Mouse (Mus musculus): ENCODE results near the gene Snx10. TPM values are rescaled to one million over a fixed set of nuclear protein-coding genes. Genes with fewer than 3 reads are reported as not detected.

Snx10 gene
- total RNA-seq, 2 experiments from 2014 or later: 33.4 to 36.4 TPM

DNA sequence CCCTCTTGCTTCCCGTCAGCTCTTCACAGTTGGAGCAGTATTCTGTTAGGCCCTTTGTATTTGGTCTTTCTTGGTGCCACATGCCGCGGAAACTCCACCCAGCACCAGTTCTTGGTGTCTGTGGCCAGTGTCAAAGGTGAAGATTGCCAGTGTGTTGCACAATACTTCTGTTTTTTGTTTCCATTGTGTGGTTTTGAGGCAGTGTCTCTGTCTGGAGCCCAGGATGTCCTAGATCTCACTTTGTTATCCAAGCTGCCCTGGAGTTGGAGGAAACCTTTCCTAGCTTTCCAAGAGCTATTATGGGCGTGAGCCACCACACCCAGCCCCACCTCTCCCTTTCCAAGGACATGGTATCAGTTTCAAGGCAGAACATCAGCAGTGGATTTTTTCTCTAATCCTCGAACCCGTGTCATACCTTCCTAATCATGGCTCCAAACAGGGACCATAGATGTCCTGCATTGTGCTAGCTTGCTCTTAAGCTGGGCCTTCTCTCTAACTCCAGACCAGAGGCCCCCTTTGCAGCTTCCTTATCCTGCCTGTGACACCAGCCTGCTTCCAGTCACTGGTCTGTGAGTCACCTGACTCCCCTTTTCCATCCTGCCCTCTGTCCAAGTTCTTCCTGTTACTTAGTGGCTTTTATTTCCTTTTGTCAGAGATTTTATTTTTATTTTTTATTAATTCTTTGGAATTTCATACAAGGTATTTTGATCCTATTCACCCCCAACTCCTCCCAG lies 9.9 kb downstream of the Snx10 start:
- no peak for DNase-seq

DNA sequence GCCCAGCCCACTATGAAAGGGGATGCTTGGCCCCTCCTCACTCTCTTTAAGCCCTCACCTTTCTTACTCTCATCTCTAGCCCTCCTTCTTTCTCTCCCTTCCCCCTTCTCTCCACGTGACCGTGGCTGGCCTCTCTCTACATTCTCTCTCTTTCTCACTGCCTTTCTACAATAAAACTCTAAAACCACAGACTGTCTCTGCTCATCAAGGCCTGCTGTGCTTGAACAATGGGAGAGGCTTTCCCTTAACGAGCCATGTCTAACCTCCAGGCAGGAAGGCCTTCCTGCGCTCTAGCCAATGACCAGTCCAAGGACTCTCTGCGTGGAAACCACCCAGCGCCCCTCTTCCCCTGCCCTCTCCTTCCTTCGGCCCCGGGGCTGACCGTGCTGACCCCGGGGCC lies 11.9 kb downstream of the Snx10 start:
- DNase-seq: no peak

DNA sequence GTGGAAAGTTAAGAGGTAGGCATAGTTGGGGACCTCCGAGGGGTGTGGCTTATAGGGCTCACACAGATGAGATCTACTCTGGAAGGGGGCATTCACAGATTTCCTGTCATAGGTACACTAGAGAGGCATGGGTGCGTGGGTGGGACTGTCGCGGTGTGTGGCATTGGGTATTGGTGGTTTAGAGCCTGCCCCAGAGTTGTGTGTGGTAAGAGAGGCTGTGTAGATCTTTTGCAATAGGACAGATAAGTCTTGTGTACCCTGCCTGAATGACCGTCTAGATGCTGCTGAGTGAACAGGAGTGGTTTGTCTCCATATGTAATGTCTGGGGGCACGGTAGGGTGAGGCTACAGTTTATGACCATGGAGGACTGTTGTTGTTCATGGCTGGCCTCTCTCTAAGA lies 16.8 kb downstream of the Snx10 start:
- no peak for DNase-seq

DNA sequence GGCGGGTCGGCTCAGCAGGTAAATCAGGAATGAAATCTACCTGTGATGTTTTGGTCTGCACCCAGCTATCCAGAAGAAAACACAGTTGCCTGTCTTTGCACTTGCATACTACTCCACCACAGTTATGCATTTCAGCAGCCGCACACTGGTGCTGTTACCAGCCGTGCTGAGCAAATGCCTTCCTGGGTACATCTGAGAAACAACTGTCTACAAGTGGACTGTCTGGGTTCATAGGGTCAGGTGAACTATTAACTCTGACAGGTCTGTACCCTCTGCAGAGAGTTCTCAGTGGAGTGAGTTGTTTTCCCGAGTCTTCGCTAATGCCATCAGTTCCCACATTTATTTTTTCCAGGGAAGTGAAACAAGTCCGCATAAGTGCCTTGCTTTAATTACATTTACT lies 17.7 kb downstream of the Snx10 start:
- DNase-seq: no peak

DNA sequence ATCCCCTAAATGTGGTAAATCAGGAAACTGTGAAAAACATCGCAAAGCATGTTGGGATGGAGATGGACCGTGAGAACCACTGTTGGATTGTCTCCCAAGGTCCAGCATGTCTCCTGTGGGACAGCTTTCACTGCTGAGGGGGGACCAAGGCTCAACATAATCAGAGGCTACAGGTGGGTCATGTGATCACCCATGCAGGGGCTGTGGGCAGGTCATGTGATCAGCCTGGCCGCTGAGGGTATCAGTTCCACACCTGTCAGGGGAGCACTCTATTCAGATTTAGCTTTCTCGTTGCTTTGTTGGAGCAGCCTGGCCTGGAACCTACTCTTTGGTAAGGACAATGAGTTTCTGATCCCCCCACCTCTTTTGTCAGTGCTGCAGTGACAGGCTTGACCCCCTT lies 18.4 kb downstream of the Snx10 start:
- DNase-seq: no peak

DNA sequence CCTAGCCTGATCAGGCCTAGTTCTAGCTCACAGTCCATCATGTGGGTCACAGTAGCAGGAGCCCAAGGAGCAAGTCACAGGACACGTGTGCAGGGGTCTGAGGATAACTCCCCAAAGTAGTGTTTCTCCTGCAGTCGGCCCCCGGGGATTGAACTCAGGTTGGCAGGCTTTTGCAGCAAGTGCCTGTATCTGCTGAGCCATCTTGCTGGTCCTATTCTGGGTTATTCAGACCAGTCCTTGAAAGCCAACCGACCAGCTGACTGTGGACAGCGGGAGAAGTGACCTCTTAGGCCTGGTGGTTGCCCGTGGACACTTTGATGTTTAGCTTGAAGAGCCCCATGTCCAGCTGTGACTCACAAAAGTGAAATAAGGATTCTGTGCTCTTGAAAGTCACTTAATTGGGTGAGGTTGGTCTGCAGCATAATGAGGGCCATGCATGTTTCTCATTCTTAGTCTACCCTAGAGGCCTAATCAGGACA lies 20.0 kb downstream of the Snx10 start:
- no peak for DNase-seq

DNA sequence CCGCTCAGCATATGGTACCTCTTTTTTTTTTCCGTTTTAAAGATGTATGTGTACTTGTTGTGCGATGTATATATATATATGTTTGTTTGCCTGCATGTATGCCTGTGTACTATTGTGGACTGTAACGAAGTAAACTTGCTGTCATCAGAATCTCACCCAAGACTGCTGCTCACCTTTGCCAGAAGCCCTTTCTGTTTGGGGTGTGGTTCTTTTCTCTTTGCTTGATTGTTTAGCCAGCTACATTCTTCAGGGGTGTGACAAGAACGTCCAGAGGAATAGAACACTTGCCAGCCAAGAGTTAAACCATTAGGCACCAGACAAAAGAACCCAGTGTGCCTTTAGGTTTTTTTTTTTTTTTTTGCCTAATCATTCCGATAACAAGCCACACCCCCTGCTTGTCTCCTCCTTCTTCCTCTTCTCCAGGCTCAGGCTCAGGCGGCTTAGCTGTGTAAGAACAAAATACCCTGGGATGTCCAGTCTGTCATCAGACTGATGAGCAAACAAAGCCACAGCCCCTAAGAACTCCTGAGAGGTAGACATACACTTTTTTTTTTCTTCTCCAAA lies 20.5 kb downstream of the Snx10 start:
- peak in 1 of 2 experiments; percentile 42 for DNase-seq

DNA sequence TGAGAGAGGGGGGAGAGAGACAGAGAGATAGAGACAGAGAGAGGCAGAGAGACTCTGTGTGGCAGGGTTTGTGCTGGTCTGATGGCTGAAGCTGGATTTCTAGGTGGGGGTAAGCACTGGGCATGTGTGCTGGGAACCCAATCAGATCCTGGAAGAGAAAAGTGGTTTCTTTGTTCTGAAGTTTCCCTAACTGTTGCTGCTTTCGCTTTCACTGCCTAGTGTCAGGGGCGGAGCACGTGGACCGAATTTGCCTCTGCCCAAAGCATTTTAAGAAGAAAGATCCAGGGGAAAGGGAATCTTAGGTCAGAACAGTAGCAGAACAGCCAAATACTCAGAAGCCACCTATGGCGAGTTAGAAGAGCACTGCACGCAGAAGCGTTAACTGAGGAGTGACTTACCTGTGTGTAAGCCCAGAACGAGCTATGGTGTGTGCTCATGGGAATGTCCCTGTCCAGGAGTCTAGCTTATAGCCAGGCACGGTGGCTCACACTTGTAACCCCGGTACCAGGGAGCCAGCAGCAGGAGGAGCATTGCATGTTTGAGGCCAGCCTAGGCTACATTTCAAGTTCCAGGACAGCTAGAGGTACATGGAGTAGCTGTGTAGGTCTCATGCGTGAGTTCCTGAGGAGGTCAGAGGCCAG lies 21.6 kb downstream of the Snx10 start:
- peak; percentile 21 to 50 for DNase-seq

DNA sequence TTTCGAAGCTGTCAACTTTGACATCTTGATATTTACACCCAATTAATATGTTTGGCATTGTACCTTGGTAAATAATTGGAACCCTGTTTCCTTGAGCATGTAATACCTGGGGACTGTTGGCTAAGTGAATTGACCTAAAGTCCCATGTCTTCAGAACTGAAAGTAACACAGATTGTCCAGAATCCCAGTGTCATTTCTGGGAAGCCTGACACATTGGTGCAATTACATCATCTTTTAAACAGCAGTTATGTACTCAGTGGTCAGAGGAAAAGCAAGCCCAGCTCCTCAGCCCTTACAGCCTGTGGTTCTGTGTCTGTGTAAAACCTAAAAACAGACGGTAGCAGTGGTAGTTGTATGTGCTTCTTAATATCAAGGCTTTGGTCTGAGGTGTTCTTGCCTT lies 22.4 kb downstream of the Snx10 start:
- DNase-seq: no peak

DNA sequence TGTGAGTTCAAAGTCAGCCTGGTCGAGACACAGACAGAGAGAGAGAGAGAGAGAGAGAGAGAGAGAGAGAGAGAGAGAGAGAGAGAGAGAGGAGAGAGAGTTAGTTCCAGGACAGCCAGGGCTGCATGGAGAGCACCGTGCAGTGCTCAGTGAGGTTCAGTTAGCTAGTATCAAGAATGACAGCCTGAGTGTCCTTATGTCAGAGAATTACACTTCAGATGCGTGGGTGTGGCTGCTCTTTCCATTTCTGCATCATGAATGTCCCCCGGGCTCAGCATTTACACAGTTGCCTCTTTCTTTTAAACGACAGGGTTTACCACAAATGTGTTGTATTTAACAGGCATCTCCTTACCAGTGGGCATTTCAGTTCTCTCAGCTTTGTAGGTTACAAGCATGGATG lies 25.1 kb downstream of the Snx10 start:
- no peak for DNase-seq

DNA sequence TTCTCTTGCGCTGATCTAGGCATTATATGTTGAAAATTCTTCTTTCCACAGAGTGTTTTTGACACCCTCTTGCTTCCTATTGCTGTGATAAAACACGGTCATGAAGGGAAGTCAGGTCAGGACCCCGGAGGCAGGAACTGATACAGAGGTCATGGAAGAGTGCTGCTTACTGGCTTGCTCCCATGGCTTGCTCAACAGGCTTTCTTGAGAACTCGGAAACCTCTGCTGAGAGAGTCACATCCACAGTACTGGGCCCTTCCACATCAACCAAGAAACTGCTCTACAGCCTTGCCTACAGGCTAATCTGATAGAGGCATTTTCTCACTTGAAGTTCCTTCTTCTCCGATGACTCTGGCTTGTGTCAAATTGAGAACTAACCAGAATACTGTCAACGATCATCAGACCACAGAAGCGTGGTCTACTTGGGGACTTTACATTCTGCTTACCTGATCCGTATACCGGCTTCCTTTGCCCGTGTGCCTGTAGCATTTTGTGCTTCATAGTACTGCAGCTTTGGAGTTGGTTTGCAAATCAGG lies 27.6 kb downstream of the Snx10 start:
- DNase-seq: peak; percentile 8 to 27

DNA sequence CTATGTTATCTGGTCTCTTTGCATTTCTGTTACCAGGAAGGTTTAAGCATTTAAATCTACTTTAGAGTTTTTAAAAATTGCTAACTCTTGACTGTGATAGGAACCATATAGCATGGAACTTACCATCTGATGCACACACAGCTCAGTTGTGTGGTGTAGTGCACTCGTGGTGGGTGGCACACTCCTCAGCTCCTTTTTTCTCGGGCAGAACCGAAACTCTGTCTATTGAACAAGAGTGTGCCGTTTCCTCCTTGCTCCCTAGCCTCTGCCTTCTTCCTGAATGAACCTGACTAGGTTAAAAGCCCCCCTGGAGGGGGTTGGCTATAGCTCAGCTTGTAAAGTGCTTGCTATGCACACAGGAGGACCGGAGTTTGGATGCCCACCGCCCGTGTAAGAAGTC lies 32.9 kb downstream of the Snx10 start:
- no peak for DNase-seq

DNA sequence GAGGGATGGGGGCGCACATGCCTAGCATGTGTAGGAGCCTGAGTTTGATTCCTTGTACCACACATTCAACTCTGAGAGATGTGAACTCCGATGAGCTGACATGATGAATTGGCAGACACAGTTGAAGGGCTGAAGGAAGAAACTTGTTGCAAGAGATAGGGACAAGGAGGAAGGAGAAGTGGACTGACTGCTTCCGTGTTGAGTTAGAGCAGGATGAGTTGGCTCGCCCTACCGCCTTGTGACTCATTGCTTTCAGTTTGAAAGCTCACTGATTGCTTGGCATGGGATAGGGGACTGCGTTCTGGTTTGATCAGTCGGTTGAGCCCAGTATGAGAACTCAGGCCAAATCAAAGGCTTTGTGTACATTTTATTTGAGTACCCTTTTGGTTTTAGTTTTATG lies 34.6 kb downstream of the Snx10 start:
- DNase-seq: peak in 1 of 2 experiments; percentile 24

DNA sequence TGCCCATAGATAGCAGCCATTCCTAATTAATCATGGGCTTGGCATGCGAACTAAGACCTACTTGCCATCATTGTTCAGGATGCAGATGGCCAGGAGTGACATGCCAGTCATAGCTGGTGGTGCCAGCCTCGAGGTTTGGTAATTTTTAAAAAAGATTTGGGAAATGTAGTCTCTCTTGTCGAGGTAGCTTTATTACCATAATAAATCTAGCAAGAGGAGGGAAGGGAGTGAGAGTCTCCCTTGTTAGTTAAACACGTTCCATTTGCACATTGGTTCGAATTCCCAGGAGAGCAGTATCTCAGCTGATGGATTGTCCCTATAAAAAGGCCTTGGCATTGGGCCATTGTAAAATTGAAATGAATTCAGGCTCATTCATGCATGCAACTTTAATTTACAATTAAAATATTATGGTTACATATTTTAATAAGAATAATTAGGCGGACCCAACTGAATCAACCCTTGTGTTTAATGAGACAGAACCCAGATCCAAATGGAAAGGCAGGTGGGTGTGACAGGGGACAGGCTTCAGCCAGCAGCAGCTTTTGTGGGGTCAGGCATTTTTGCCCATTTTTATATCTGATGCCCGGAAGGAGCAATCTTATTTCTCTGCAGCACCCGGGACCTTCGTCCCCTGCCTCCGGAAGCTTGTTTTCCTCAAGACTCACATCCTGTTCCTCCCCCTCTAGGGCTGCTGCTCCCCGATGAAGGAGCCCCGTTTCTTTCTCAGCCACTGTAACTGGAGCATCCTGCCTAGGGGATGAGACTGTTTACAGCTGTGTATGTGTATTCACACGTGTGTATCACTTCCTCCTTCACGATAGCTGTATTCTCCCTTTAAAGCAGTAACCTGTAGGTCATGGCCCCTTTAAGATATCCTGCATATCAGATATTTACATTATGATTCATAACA lies 43.3 kb downstream of the Snx10 start:
- DNase-seq: no peak

DNA sequence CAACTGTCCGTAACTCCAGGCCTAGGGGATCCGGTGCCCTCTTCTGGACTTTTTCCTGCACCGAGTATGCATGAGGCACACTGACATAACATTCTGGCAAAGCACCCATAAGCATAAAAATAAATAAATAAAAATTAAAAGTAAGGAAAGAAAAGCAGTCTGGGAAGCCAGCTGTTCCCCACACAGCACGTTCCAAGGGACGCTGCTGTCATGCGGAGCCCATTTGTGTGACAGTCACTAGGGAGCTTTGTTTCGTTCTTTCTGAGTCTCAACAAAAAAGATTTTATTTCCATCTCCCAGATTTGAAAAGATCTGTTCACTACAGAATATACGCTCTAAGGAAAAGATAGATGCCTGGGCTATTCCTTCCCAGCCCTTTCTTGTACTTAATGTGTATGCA lies 45.4 kb downstream of the Snx10 start:
- DNase-seq: no peak

DNA sequence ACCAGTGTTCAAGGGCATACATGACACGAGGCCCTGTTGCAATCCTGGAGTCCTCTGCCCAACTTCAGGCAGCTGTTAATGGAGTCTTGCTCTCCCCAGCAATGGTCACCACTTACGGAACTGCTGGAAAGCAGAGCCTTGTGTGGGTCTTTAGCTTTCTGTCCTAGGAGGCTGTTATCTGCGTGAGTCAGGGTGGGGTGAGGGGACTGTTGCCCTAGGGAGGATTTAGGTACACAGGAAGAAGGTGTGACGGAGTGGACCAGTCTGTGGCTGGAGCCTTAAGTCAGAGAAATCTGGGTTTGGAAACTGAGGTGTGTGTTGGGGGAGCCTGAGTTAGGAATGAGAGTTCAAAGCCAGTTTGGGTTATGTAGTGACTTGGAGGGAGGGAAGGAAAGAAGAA lies 49.4 kb downstream of the Snx10 start:
- no peak for DNase-seq

DNA sequence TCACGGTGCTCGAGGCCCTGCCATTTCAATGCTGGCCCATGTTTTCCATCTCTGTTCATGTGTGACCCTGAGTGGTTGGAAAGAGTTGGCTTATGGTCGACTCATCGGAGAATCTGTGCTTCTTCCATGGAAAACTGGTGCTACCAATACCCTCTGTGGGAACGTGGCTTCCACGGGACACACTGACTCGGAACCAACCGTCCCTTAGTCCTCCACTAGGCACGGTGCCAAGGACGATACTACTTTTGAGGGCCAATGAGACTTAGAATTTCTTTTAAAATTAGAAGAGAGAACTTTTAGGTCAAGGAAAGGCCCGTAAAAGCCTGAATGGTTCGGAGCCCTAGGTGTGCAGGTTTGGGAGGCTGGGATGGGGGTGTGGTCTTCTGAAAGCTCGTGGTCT lies 50.4 kb downstream of the Snx10 start:
- DNase-seq: peak; percentile 37 to 66

DNA sequence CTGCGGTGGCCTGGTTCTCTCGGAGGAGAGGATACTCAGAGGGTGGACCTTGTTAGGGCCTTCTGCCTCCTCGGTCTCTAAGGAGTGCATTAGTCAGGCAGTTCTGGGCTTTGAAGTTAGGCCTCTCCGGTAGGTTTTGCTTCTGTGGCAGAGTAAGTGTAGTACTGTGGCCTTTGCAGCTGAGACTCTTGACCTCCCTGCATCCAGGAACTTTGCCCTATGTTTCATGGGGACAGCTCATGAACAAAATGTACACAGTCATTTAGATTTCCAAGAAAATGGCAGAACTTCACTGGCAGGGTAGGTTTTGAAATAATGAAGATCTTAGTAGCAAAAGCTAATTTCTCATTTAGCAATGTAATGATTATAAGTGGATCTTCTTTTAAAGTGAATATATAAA lies 54.7 kb downstream of the Snx10 start:
- no peak for DNase-seq

DNA sequence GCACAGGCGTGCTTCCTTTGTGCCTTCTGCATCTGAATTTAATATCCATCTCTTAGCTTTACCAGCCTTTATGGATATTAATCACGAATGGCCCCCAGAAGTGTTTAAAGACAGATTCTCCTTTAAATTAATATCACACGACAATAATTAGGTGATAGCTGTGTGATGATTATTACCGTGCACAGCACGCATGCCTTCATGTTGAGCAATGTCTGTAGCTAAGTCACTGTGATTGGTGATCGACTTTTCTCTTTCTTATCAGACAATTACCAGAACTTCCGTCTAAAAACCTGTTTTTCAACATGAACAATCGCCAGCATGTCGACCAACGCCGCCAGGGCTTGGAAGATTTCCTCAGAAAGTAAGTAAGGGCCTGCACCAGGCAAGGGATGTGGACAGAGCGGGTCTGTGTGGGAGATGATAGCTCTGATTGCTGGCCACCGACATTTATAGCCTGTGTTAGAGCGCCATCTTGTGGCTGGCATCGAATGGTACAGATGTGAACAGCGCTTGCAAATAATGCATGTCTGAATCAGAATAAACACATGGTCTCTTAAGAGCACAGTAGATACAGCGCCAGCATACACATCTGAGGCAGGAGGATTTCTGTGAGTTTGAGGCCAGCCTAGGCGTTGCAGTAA lies 56.5 kb downstream of the Snx10 start:
- DNase-seq: peak; percentile 84 to 86

DNA sequence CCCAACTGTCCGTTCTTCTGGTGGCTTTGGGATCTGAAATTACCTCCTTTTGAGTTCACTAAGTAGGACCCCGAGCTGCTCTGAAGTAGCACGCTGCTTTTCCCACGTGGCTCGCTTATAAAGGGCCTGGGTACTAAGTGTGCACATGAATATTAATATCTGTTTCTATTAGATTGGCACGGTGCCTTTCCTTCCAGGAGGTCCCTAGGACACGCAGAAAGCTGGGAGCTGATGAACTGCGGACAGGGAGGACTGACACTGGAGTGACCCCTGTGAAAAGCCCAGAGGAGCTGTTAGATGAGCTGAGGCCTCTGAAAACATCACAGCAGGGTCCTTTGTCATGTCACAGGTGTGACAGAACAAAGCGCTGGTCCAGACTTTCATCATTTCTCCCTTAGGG lies 57.7 kb downstream of the Snx10 start:
- no peak for DNase-seq

DNA sequence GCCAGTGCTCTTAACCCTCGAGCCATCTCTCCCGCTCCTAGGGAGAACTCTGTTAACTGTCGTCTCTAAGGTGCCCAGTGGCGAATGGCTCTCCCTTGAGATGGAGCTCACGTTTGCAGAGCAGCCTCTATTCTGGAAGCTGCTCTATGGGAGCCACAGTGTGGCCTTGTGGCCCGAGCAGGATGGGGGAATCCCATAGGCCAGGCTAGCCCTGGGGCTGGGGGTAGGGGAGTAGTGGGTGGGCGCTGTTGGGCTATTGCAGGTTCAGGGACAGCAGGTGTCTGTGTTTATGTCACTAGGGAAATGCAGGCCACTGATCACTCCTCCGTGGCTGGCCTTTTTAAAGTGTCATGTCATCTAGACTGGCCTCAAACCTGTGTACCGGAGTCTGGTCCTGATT lies 58.4 kb downstream of the Snx10 start:
- no peak for DNase-seq

DNA sequence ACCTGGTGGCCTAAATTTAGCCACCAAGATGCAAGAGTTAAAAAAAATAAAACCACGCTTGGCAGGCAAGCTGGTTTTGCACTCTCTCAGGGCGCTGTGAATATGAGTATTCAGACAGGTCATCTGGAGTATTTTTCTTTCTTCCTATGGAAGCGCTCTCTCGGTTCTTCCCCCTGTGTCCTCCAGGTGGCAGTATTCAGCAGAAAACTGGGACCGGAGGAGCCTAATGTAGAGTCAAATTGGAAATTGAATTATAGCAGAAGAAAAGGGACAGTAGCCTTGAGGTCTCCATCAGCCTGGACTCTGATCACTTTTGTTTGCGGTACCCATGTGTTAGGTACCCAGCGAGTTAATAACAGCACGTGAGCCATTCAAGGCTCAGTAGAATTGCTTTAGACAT lies 62.3 kb downstream of the Snx10 start:
- DNase-seq: peak; percentile 66 to 71
